Mouse (Mus musculus) limb, embryonic 12.5 days (tissue): ENCODE results near the gene Adam15. TPM values are rescaled to one million over a fixed set of nuclear protein-coding genes. Genes with fewer than 3 reads are reported as not detected.

Experiments used
- ATAC-seq: fragments of 200-750 bp; cut with Nextera tagmentation; 2 replicates; pipeline ENCODE4 v1.8.0; 2017; ENCODE audit warnings: low read depth, moderate TSS enrichment; ENCODE audit not compliant: insufficient number of reproducible peaks, insufficient read depth, low FRiP score, low TSS enrichment
- H3K27ac ChIP-seq: fragments of 300-500 bp; sonication (generic); 2 replicates; pipeline ENCODE4 v1.5.1; 2016; ENCODE audit warnings: mild to moderate bottlenecking, moderate library complexity
- H3K27me3 ChIP-seq: fragments of 300-500 bp; sonication (generic); 2 replicates; pipeline ENCODE4 v1.6.1; 2016; ENCODE audit warnings: mild to moderate bottlenecking, moderate library complexity
- H3K36me3 ChIP-seq: fragments of 300-500 bp; sonication (generic); 2 replicates; pipeline ENCODE4 v1.6.1; 2016; ENCODE audit warnings: mild to moderate bottlenecking, moderate library complexity
- H3K4me1 ChIP-seq: fragments of 300-500 bp; sonication (generic); replicated peaks from 2 replicates; pipeline ENCODE4 v1.6.1; 2016
- H3K4me2 ChIP-seq: fragments of 300-500 bp; sonication (generic); 2 replicates; pipeline ENCODE4 v1.6.1; 2016; ENCODE audit warnings: mild to moderate bottlenecking, moderate library complexity
- H3K4me3 ChIP-seq: fragments of 300-500 bp; sonication (generic); replicated peaks from 2 replicates; pipeline ENCODE4 v1.5.1; 2016; ENCODE audit warnings: mild to moderate bottlenecking
- H3K9ac ChIP-seq: fragments of 300-500 bp; sonication (generic); replicated peaks from 2 replicates; pipeline ENCODE4 v1.6.1; 2016; ENCODE audit warnings: mild to moderate bottlenecking, moderate library complexity
- H3K9me3 ChIP-seq: fragments of 300-500 bp; sonication (generic); 2 replicates; pipeline ENCODE4 v1.6.1; 2016; ENCODE audit warnings: mild to moderate bottlenecking, moderate library complexity
- WGBS: fragments of 180-500 bp; shearing (Covaris S2); methylation state at CpG from one replicate; pipeline ENCODE4 v1.1.7; 2016; 5-methylcytosine and 5-hydroxymethylcytosine counted together
- polyA plus RNA-seq: library from polyadenylated mRNA; unstranded; fragments of >200 nt; fragmentation: Nextera tagmentation; extraction: Ambion mirVana; gene quantifications from 2 replicates; pipeline ENCODE4 v1.2.1, GENCODE M21; 2016

The Adam15 gene
- polyA plus RNA-seq, 1 experiment from 2014 or later, result 32.1 TPM

- Histone ChIP-seq H3K4me3 (no peak overlapping the region), H3K36me3 (no peaks in the 10 kb centered on the region), H3K27ac (no peak overlapping the region), H3K9ac (no peak overlapping the region), H3K9me3 (no peaks in the 10 kb centered on the region), H3K4me2 (no peak overlapping the region), H3K27me3 (no peaks in the 10 kb centered on the region), H3K4me1 (peaks cover 28% of the 10 kb centered on the region)
- no peak for ATAC-seq
- WGBS, result 79% methylated on average over 8 of the region's 8 CpGs
These were observed 54.0 kb downstream of the Adam15 start for GRCm38 (mm10) chr3:89295685-89296230.

- H3K4me3 ChIP-seq, result no peak overlapping the region
- 74% methylated on average over 5 of the region's 5 CpGs for WGBS
- no peak overlapping the region for H3K27ac ChIP-seq
- H3K9ac ChIP-seq, result no peak overlapping the region
- H3K27me3 ChIP-seq, result no peaks in the 10 kb centered on the region
- no peak for ATAC-seq
- peaks cover 23% of the 10 kb centered on the region for H3K4me1 ChIP-seq
- no peak overlapping the region for H3K4me2 ChIP-seq
- no peaks in the 10 kb centered on the region for H3K9me3 ChIP-seq
- H3K36me3 ChIP-seq, result no peaks in the 10 kb centered on the region
These were observed 55.6 kb downstream of the Adam15 start for GRCm38 (mm10) chr3:89294195-89294594.

GRCm38 (mm10) chr3:89293247-89293918 is 56.4 kb downstream of the Adam15 start:
- H3K9me3 ChIP-seq, result no peaks in the 10 kb centered on the region
- no peak for ATAC-seq
- WGBS, result 93% methylated on average over 11 of the region's 11 CpGs

DNA sequence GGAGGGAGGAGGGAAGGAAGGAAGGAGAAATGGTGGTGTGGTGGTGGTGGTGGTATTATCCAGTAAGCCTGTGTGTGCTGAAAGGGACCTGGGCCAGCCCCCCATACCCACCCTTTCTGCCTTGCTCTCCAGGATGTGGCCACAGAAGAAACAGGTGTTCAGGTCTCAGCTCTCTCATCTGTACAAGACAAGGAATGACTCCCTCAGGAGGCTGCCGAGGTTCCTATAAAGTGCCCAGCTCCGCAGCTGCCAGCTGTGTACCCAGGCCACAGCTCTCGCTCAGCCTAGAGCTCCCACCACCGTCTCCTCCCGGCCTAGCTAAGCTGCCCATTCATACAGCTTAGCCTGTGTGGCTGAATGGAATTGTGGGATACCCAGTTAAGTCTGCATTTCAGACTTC is 57.5 kb downstream of the Adam15 start:
- no peak for ATAC-seq
- H3K9ac ChIP-seq, result no peak overlapping the region
- H3K4me3 ChIP-seq, result no peak overlapping the region
- 0 out of 2 replicates have a peak overlapping the region, but pooled peaks have one; percentile 25 for H3K27ac ChIP-seq
- H3K4me2 ChIP-seq, result no peak overlapping the region
- H3K9me3 ChIP-seq, result no peaks in the 10 kb centered on the region
- no peaks in the 10 kb centered on the region for H3K36me3 ChIP-seq
- H3K27me3 ChIP-seq, result no peaks in the 10 kb centered on the region; the same call in 1 of the 2 replicates
- WGBS, result 66% methylated on average over 5 of the region's 5 CpGs
- peaks cover 38% of the 10 kb centered on the region for H3K4me1 ChIP-seq

More at GRCm38 (mm10) chr3:89293247-89293918, 56.4 kb downstream of the Adam15 start:
- H3K4me2 ChIP-seq, result no peak overlapping the region
- no peak overlapping the region for H3K4me3 ChIP-seq
- H3K27ac ChIP-seq, result no peak overlapping the region
- H3K4me1 ChIP-seq, result peaks cover 31% of the 10 kb centered on the region
- H3K27me3 ChIP-seq, result no peaks in the 10 kb centered on the region; the same call in 1 of the 2 replicates
- H3K36me3 ChIP-seq, result no peaks in the 10 kb centered on the region
- H3K9ac ChIP-seq, result no peak overlapping the region

DNA sequence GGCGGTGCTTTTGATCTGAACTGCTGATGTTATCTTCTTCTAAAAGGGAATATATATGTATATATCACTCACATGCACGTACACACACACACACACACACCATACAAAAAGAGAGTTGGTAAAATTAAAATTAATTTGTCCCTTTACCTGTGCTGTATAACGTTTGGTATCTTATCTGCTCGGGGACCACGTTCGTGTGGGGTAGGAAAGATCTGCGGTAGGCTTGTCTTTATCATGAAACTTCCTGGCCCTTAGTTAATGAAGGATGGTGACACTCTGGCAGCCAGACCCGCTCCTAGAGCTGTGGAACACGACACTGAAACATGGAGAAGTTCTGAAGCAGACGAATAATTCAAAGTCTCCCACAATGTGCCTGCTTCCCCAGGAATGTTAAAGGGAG is 57.9 kb downstream of the Adam15 start:
- Histone ChIP-seq H3K27ac (peak overlapping the region; percentile 78; the same call in 1 of the 2 replicates), H3K4me2 (no peak overlapping the region), H3K4me3 (no peak overlapping the region), H3K9ac (no peak overlapping the region), H3K36me3 (no peaks in the 10 kb centered on the region), H3K9me3 (no peaks in the 10 kb centered on the region), H3K4me1 (peaks cover 42% of the 10 kb centered on the region), H3K27me3 (no peaks in the 10 kb centered on the region; the same call in 1 of the 2 replicates)
- 59% methylated on average over 10 of the region's 10 CpGs for WGBS
- no peak for ATAC-seq

Other genes starting within 250 kb of the Adam15 start
- gene Gm43738, start 248.9 kb downstream of the Adam15 start, polyA plus RNA-seq, result 0.14 TPM in 1 of 2 replicates, not detected in the other
- 247 and 249 TPM in 2 replicates for gene Fdps, start 248.0 kb downstream of the Adam15 start, polyA plus RNA-seq
- gene Pklr, start 213.9 kb downstream of the Adam15 start, polyA plus RNA-seq, result 0.24 and 0.36 TPM in 2 replicates
- gene Hcn3, start 189.8 kb downstream of the Adam15 start, polyA plus RNA-seq, result 2.2 and 2.8 TPM in 2 replicates
- gene Clk2, start 185.2 kb downstream of the Adam15 start, polyA plus RNA-seq, result 50.3 and 54.7 TPM in 2 replicates
- gene Scamp3, start 172.5 kb downstream of the Adam15 start, polyA plus RNA-seq, result 102 and 107 TPM in 2 replicates
- gene Fam189b, start 166.9 kb downstream of the Adam15 start, polyA plus RNA-seq, result 27.4 and 33.8 TPM in 2 replicates
- 26.3 and 28.8 TPM in 2 replicates for gene Gba, start 147.1 kb downstream of the Adam15 start, polyA plus RNA-seq
- 44.2 and 52.7 TPM in 2 replicates for gene Thbs3, start 134.8 kb downstream of the Adam15 start, polyA plus RNA-seq
- gene Mtx1, start 122.9 kb downstream of the Adam15 start, polyA plus RNA-seq, result 212 and 217 TPM in 2 replicates
- 0.53 and 1.0 TPM in 2 replicates for gene Muc1, start 120.9 kb downstream of the Adam15 start, polyA plus RNA-seq
- gene Krtcap2, start 104.0 kb downstream of the Adam15 start, polyA plus RNA-seq, result 316 and 333 TPM in 2 replicates
- 6.1 and 6.3 TPM in 2 replicates for gene Trim46, start 103.7 kb downstream of the Adam15 start, polyA plus RNA-seq
- 93.9 and 102 TPM in 2 replicates for gene Dpm3, start 90.6 kb downstream of the Adam15 start, polyA plus RNA-seq
- gene Slc50a1, start 79.4 kb downstream of the Adam15 start, polyA plus RNA-seq, result 58.5 and 66.3 TPM in 2 replicates
- gene Efna1, start 68.9 kb downstream of the Adam15 start, polyA plus RNA-seq, result 36.9 and 40.4 TPM in 2 replicates
- gene Efna3, start 27.0 kb downstream of the Adam15 start, polyA plus RNA-seq, result 17.6 and 21.3 TPM in 2 replicates
- 53.2 and 55.1 TPM in 2 replicates for gene Efna4, start 12.0 kb downstream of the Adam15 start, polyA plus RNA-seq
- gene Dcst2, start 12.0 kb upstream of the Adam15 start, polyA plus RNA-seq, result 0.18 and 0.20 TPM in 2 replicates
- 0.26 and 0.40 TPM in 2 replicates for gene Dcst1, start 15.3 kb upstream of the Adam15 start, polyA plus RNA-seq
- gene Zbtb7b, start 44.8 kb upstream of the Adam15 start, polyA plus RNA-seq, result 0.79 and 1.2 TPM in 2 replicates
- 1.0 TPM in 1 of 2 replicates, not detected in the other for gene Lenep, start 52.8 kb upstream of the Adam15 start, polyA plus RNA-seq
- 25.0 and 26.4 TPM in 2 replicates for gene Flad1, start 61.9 kb upstream of the Adam15 start, polyA plus RNA-seq
- 585 and 619 TPM in 2 replicates for gene Cks1b, start 68.4 kb upstream of the Adam15 start, polyA plus RNA-seq
- 84.4 and 90.9 TPM in 2 replicates for gene Shc1, start 68.4 kb upstream of the Adam15 start, polyA plus RNA-seq
- 62.4 and 64.0 TPM in 2 replicates for gene Pygo2, start 80.2 kb upstream of the Adam15 start, polyA plus RNA-seq
- 27.4 and 28.5 TPM in 2 replicates for gene Pbxip1, start 86.7 kb upstream of the Adam15 start, polyA plus RNA-seq
- 53.4 and 55.1 TPM in 2 replicates for gene Pmvk, start 104.5 kb upstream of the Adam15 start, polyA plus RNA-seq
- gene Kcnn3, start 170.2 kb upstream of the Adam15 start, polyA plus RNA-seq, result 1.6 and 1.9 TPM in 2 replicates